Mouse (Mus musculus) heart, postnatal 25 days (tissue): ENCODE data around the gene Snrpb2. TPM values are rescaled to one million over a fixed set of nuclear protein-coding genes. Genes with fewer than 3 reads are reported as not detected.

Source experiments
- DNase-seq: peaks from one replicate; pipeline ENCODE4 v3.0.0; 2022; ENCODE audit warnings: low spot score
- intact Hi-C: fragments of 180-260 bp; cut with DNase I; formaldehyde crosslinking; loops from one replicate; pipeline ENCODE4 v1.15.1; 2025
- total RNA-seq, 2 experiments: library from RNA; stranded (reverse); gene quantifications; 2 replicates each; pipeline ENCODE4 v1.2.3; 2021

The Snrpb2 gene
- total RNA-seq, 2 experiments from 2014 or later, result 20.0 to 20.2 TPM

DNA sequence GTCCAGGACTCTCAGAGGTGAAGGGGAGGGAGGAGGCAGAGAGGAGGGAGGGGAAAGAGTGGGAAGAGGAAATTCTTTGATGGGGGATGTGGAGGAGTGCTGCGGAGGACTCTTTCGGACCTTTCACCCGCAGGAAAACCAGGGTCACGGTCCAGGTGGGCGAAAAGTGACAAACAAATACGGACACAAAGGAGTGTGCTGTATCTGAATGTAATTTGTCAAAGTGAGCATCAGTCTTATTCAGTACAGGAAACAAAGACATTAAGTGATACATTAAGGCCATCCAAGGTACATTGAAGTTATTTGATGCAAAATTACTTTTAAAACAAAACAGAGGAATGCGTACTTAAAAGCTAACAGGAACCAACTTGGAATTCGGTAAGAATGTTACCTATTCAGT lies 27.0 kb downstream of the Snrpb2 start:
- intact Hi-C loops, result no loop called here

DNA sequence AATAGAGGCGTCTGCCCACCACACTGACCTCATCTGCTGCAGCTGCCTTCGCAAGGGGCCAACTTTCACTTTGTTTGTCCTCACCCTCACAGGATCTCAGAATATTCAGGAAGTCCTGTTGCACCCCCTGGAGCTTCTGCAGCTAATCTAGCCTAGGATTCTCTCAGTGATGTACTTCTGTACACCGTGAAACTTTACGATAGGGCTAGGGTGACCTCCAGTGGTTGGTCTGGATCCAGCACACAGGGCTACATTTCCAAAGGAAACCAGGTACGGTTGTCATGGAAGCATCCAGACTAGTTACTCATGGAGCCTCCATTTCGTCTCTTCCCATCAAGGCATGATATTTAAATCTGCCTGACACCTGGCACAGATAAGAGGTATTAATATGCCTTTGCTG lies 30.9 kb downstream of the Snrpb2 start:
- intact Hi-C loops, result loop anchor here (2.0 kb wide), 1 partner anchor 235 kb away; no protein-coding TSS in a partner anchor
- DNase-seq, result no peak

More for the DNA sequence above, 27.0 kb downstream of the Snrpb2 start:
- DNase-seq, result no peak

DNA sequence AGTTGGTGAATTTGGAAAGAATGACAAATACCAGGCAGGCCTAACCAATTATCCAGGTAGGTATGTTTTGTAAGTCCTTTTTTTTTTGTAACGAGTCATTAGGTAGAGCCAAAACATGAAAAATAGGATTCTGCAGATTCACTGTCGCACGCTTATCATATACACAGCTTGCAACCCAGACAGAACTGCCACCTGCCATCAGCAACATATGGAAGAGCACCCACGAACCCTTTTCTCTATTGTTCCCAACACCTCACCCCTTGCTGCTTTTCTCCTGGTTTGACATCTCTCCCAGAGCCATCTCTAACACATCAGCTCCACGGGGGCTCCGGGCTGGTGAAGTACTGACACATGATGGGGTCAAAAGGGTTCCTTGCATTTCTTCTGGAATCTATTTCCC lies 31.9 kb downstream of the Snrpb2 start:
- intact Hi-C loops, result no loop called here
- DNase-seq, result no peak

DNA sequence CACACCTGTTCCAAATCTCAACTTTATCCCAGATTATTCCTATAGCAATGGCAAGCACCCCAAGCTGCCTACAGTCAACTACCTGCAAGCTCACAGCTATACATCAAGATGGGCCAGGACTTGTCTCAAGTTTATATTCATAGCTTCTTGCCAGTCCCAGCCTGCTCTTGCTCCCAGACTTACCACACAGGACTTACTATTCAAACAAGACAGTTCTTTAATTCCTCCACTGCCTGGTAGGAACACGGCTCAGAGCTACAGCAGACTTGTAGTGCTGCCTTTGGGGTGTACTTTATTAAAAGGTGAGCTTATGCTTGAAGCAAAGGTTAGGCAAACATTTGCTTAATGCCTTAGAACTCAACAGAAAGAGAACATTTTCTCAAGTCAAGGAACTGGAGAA lies 34.3 kb downstream of the Snrpb2 start:
- intact Hi-C loops, result no loop called here
- no peak for DNase-seq

GRCm38 (mm10) chr2:143113859-143114258 lies 51.0 kb downstream of the Snrpb2 start:
- intact Hi-C loops, result loop anchor here (2.0 kb wide), 1 partner anchor 1339 kb away; no protein-coding TSS in a partner anchor

DNA sequence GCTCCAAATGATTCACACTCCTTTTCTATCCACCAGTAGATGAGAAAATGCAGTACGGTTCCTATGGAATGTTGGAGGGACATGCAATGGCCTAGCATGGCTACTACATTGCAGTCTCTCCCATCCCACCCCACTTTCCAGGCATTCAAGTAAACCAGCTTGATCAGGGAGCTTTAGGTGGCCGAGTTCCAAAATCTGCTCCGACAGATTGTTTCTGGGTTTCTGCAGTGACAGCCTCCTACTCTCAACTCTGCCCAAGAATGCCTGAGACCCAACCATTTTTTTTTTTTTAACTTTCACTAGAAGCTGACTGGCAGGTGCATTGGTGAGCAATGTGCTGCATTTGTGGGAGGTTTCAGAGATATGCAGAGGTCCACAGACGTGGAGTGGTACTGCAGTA lies 51.9 kb downstream of the Snrpb2 start:
- no peak for DNase-seq
- intact Hi-C loops, result no loop called here

More at GRCm38 (mm10) chr2:143113859-143114258, 51.0 kb downstream of the Snrpb2 start:
- no peak for DNase-seq

- intact Hi-C loops, result no loop called here
- no peak for DNase-seq
These were observed 54.6 kb downstream of the Snrpb2 start for GRCm38 (mm10) chr2:143117453-143117852.

- intact Hi-C loops, result no loop called here
- DNase-seq, result no peak
These were observed 55.4 kb downstream of the Snrpb2 start for GRCm38 (mm10) chr2:143118221-143118620.

Other genes starting within 250 kb of the Snrpb2 start
- gene Kif16b, start 161.5 kb upstream of the Snrpb2 start, total RNA-seq, result 10 to 100 TPM; 28.7 to 29.8 TPM
- not detected for gene Otor, start 15.4 kb downstream of the Snrpb2 start, total RNA-seq